13 mouse cellular contexts compared by ENCODE assay signal in genomic region chr3:39010544-39010943, GRCm38 (mm10).
DNase-seq lines count a peak whose midpoint lies in the region; ATAC-seq and TF ChIP-seq lines count a peak whose summit lies in the region.
"Had no signal": no experiment of that assay in that cellular context is flagged by ENCODE, and none has a peak within 500 bp of the region (broad histone marks: within the 10 kb centered on the region; RNA-seq: fewer than 3 reads in every experiment).

No protein-coding gene starts in this region.

- H3K9me3 ChIP-seq in forebrain, embryonic 13.5 days (replicated peaks), result no peaks in the 10 kb centered on the region
- H3K9me3 ChIP-seq in forebrain, embryonic 12.5 days, result no peaks in the 10 kb centered on the region
- no peaks in the 10 kb centered on the region for H3K9me3 ChIP-seq in neural tube, embryonic 15.5 days (replicated peaks)
- H3K9me3 ChIP-seq in lung, postnatal 0 days (ENCODE audit: low read length), result no peaks in the 10 kb centered on the region
- H3K9me3 ChIP-seq: heart, embryonic 13.5 days; midbrain, embryonic 13.5 days had no signal

- TF ChIP-seq CTCF in lung, postnatal 0 days (IDR thresholded peaks at IDR 0.05), result no peak

- DNase-seq in neural tube, embryonic 10.5 days (ENCODE audit: extremely low spot score, low spot score), result no peak
- DNase-seq in layer of hippocampus, postnatal 14 days (ENCODE audit: low spot score in 2 of 2), result peak; percentile 21 to 32
- peak; percentile 44 for DNase-seq in right cerebral cortex, postnatal 25 days
- DNase-seq in lung, postnatal 0 days (ENCODE audit: low spot score), result no peak
- no peak for DNase-seq in heart, adult 18-20 months
- DNase-seq: adrenal gland, postnatal 14 days; B cell, adult 2 months; lung, adult 18-20 months had no signal

- H3K27ac ChIP-seq in forebrain, embryonic 13.5 days, result no peak overlapping the region; the same call in 1 of the 2 replicates
- no peak overlapping the region for H3K27ac ChIP-seq in forebrain, embryonic 12.5 days
- peak overlapping the region; percentile 1; the same call in 1 of the 2 replicates for H3K27ac ChIP-seq in neural tube, embryonic 15.5 days (replicated peaks)
- no peak overlapping the region for H3K27ac ChIP-seq in lung, postnatal 0 days (ENCODE audit: low read length)
- H3K27ac ChIP-seq: heart, embryonic 13.5 days; midbrain, embryonic 13.5 days had no signal

- H3K4me2 ChIP-seq in forebrain, embryonic 13.5 days, result no peak overlapping the region
- no peak overlapping the region for H3K4me2 ChIP-seq in forebrain, embryonic 12.5 days
- no peak overlapping the region for H3K4me2 ChIP-seq in neural tube, embryonic 15.5 days
- no peak overlapping the region for H3K4me2 ChIP-seq in lung, postnatal 0 days (replicated peaks; ENCODE audit: low read depth, low read length)
- H3K4me2 ChIP-seq: heart, embryonic 13.5 days; midbrain, embryonic 13.5 days had no signal

- no peaks in the 10 kb centered on the region for H3K27me3 ChIP-seq in forebrain, embryonic 13.5 days
- H3K27me3 ChIP-seq in forebrain, embryonic 12.5 days, result no peaks in the 10 kb centered on the region
- no peaks in the 10 kb centered on the region for H3K27me3 ChIP-seq in neural tube, embryonic 15.5 days (replicated peaks)
- H3K27me3 ChIP-seq in lung, postnatal 0 days (replicated peaks; ENCODE audit: insufficient read depth, low read length), result no peaks in the 10 kb centered on the region
- H3K27me3 ChIP-seq: heart, embryonic 13.5 days; midbrain, embryonic 13.5 days had no signal

- H3K4me3 ChIP-seq in forebrain, embryonic 13.5 days, result no peak overlapping the region
- no peak overlapping the region for H3K4me3 ChIP-seq in forebrain, embryonic 12.5 days (replicated peaks)
- no peak overlapping the region for H3K4me3 ChIP-seq in neural tube, embryonic 15.5 days (replicated peaks)
- no peak overlapping the region for H3K4me3 ChIP-seq in lung, postnatal 0 days (ENCODE audit: low read depth, low read length)
- H3K4me3 ChIP-seq: heart, embryonic 13.5 days; midbrain, embryonic 13.5 days had no signal

- no peak for TF ChIP-seq EP300 in lung, postnatal 0 days (IDR thresholded peaks at IDR 0.05)

- peaks cover 12% of the 10 kb centered on the region for H3K4me1 ChIP-seq in forebrain, embryonic 13.5 days
- H3K4me1 ChIP-seq in forebrain, embryonic 12.5 days, result no peaks in the 10 kb centered on the region
- H3K4me1 ChIP-seq in neural tube, embryonic 15.5 days, result no peaks in the 10 kb centered on the region
- H3K4me1 ChIP-seq in lung, postnatal 0 days (ENCODE audit: insufficient read depth, low read depth, low read length), result no peaks in the 10 kb centered on the region
- H3K4me1 ChIP-seq: heart, embryonic 13.5 days; midbrain, embryonic 13.5 days had no signal

- H3K9ac ChIP-seq in forebrain, embryonic 13.5 days, result no peak overlapping the region
- H3K9ac ChIP-seq in forebrain, embryonic 12.5 days, result no peak overlapping the region
- no peak overlapping the region for H3K9ac ChIP-seq in neural tube, embryonic 15.5 days (replicated peaks)
- H3K9ac ChIP-seq in lung, postnatal 0 days (replicated peaks; ENCODE audit: low read depth), result no peak overlapping the region
- H3K9ac ChIP-seq: heart, embryonic 13.5 days; midbrain, embryonic 13.5 days had no signal

- H3K36me3 ChIP-seq in forebrain, embryonic 13.5 days (ENCODE audit: poor library complexity, severe bottlenecking), result peaks cover 49% of the 10 kb centered on the region
- H3K36me3 ChIP-seq in forebrain, embryonic 12.5 days (replicated peaks), result peaks cover 49% of the 10 kb centered on the region
- H3K36me3 ChIP-seq in neural tube, embryonic 15.5 days, result peaks cover 37% of the 10 kb centered on the region
- no peaks in the 10 kb centered on the region for H3K36me3 ChIP-seq in lung, postnatal 0 days (ENCODE audit: insufficient read depth, low read length)

- 46% methylated on average over 7 of the region's 7 CpGs for WGBS in forebrain, embryonic 13.5 days
- 66% methylated on average over 7 of the region's 7 CpGs for WGBS in forebrain, embryonic 12.5 days
- 65% methylated on average over 7 of the region's 7 CpGs for WGBS in neural tube, embryonic 15.5 days
- WGBS in lung, postnatal 0 days, result 76% methylated on average over 7 of the region's 7 CpGs

- ATAC-seq in forebrain, embryonic 13.5 days, result peak; percentile 82
- no peak for ATAC-seq in forebrain, embryonic 12.5 days (ENCODE audit: low FRiP score)
- ATAC-seq in neural tube, embryonic 15.5 days (ENCODE audit: low FRiP score), result no peak
- no peak for ATAC-seq in lung, postnatal 0 days
- ATAC-seq: midbrain, embryonic 13.5 days had no signal

Comparison
In these comparisons a context has a peak if more than half of its experiments do, and no peak if none do; other contexts are left out.
1. DNase-seq: peak in layer of hippocampus, postnatal 14 days (2 of 2) and right cerebral cortex, postnatal 25 days (single experiment); none in neural tube, embryonic 10.5 days (single experiment), lung, postnatal 0 days (single experiment) and heart, adult 18-20 months (0 of 2).